Mouse (Mus musculus) kidney, postnatal 0 days (tissue): ENCODE data around the gene Acsl4. TPM values are rescaled to one million over a fixed set of nuclear protein-coding genes. Genes with fewer than 3 reads are reported as not detected.
A peak's percentile ranks its signal among the peaks of the same experiment; 100 is the strongest.

Experiments used
- ATAC-seq: fragments of 200-750 bp; cut with Nextera tagmentation; replicated peaks from 2 replicates; pipeline ENCODE4 v1.8.0; 2017; ENCODE audit warnings: low read depth, moderate number of reproducible peaks, moderate TSS enrichment, moderate library complexity; ENCODE audit not compliant: low FRiP score
- DNase-seq: peaks from one replicate; pipeline ENCODE4 v3.0.0-alpha.2; 2016; ENCODE audit warnings: low spot score
- H3K27ac ChIP-seq: fragments of 300-500 bp; sonication (generic); 2 replicates; pipeline ENCODE4 v1.5.1; 2014; ENCODE audit warnings: mild to moderate bottlenecking
- H3K27me3 ChIP-seq: fragments of 300-500 bp; sonication (generic); 2 replicates; pipeline ENCODE4 v1.6.1; 2014; ENCODE audit warnings: low read length, mixed read lengths; ENCODE audit not compliant: insufficient read depth
- H3K36me3 ChIP-seq: fragments of 300-500 bp; sonication (generic); 2 replicates; pipeline ENCODE4 v1.6.1; 2014; ENCODE audit warnings: low read length, mixed read lengths; ENCODE audit not compliant: insufficient read depth
- H3K4me1 ChIP-seq: fragments of 300-500 bp; sonication (generic); replicated peaks from 2 replicates; pipeline ENCODE4 v1.6.1; 2014; ENCODE audit warnings: antibody characterized with exemption, low read length, mixed read lengths; ENCODE audit not compliant: insufficient read depth
- H3K4me2 ChIP-seq: fragments of 300-500 bp; sonication (generic); 2 replicates; pipeline ENCODE4 v1.6.1; 2014; ENCODE audit warnings: mild to moderate bottlenecking, low read length, moderate library complexity, mixed read lengths
- H3K4me3 ChIP-seq: fragments of 300-500 bp; sonication (generic); replicated peaks from 2 replicates; pipeline ENCODE4 v1.5.1; 2014; ENCODE audit warnings: low read depth, low read length
- H3K9ac ChIP-seq: fragments of 300-500 bp; sonication (generic); 2 replicates; pipeline ENCODE4 v1.6.1; 2014; ENCODE audit warnings: low read depth, low read length
- H3K9me3 ChIP-seq: fragments of 300-500 bp; sonication (generic); replicated peaks from 2 replicates; pipeline ENCODE4 v1.6.1; 2016; ENCODE audit warnings: low read length, inconsistent platforms, mixed read lengths
- CTCF ChIP-seq: IDR thresholded peaks from 2 replicates; pipeline ENCODE4 v1.5.1; 2016; ENCODE audit warnings: antibody characterized with exemption, low read depth, mild to moderate bottlenecking, moderate library complexity
- WGBS: fragments of 180-500 bp; shearing (Covaris S2); extraction: QIAGEN DNeasy Blood & Tissue Kit; methylation state at CpG from one replicate; pipeline ENCODE4 v1.1.7; 2014; 5-methylcytosine and 5-hydroxymethylcytosine counted together
- polyA plus RNA-seq: library from polyadenylated mRNA; unstranded; fragments of >200 nt; fragmentation: Nextera tagmentation; extraction: Ambion mirVana; gene quantifications from 2 replicates; pipeline ENCODE4 v1.2.1, GENCODE M21; 2015

Gene Acsl4
- polyA plus RNA-seq, 1 experiment from 2014 or later, result 32.3 TPM

GRCm38 (mm10) chrX:142325760-142326159 is 64.6 kb downstream of the Acsl4 start:
- DNase-seq (peak; percentile 27), ATAC-seq (no peak)
- Histone ChIP-seq H3K4me2 (no peak overlapping the region), H3K9me3 (no peaks in the 10 kb centered on the region), H3K4me3 (no peak overlapping the region), H3K4me1 (no peaks in the 10 kb centered on the region), H3K27ac (no peak overlapping the region), H3K36me3 (no peaks in the 10 kb centered on the region), H3K27me3 (no peaks in the 10 kb centered on the region), H3K9ac (no peak overlapping the region)
- 59% methylated on average over 2 of the region's 2 CpGs for WGBS
- TF ChIP-seq CTCF, result peak; percentile 56

DNA sequence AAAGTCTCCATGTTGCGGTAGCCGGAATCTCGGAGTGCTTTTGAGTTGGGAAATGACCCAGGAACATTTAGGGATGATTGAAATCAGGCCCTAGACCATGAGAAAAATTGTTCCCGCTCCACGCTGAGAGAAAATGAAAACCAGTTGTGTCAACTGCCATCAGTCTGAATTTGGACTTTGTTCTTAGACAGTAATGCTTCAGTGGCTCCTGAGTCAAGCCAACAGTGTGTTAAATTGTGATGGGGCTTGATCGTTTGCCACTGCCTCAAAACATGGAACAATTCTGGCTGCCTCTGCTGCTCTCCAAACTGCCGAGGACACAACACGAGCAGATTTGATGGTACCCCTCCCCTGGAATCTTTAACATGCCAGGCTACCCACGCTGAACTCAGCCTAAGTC is 74.2 kb downstream of the Acsl4 start:
- ATAC-seq (no peak), DNase-seq (no peak)
- Histone ChIP-seq H3K4me2 (no peak overlapping the region), H3K4me3 (no peak overlapping the region), H3K36me3 (no peaks in the 10 kb centered on the region), H3K9ac (no peak overlapping the region), H3K27ac (no peak overlapping the region), H3K27me3 (no peaks in the 10 kb centered on the region), H3K9me3 (no peaks in the 10 kb centered on the region), H3K4me1 (no peaks in the 10 kb centered on the region)
- no peak for TF ChIP-seq CTCF
- WGBS, result 69% methylated on average over 9 of the region's 9 CpGs

DNA sequence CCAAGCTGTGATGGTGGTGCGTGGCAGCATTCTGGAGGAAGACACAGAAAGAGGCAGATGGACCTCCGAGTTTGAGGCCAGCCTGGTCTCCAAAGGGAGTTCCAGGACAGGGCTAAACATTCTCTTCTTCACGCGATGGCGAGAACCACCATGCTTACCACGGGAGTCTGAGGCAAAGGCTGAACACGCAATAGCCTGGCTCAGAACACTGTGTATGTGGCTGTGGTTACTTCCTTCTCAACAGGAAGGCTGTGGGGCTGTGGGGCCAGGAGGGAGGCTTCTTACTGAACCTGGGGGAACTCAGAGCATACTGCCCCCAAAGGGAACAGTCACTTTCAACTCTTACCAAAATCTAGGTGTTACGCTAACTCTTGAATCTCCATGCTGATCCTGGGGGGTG is 75.1 kb downstream of the Acsl4 start:
- Histone ChIP-seq H3K9ac (no peak overlapping the region), H3K9me3 (no peaks in the 10 kb centered on the region), H3K4me2 (no peak overlapping the region), H3K4me3 (no peak overlapping the region), H3K27me3 (no peaks in the 10 kb centered on the region), H3K4me1 (no peaks in the 10 kb centered on the region), H3K27ac (no peak overlapping the region), H3K36me3 (no peaks in the 10 kb centered on the region)
- no peak for ATAC-seq
- no peak for DNase-seq
- no peak for TF ChIP-seq CTCF
- 82% methylated on average over 8 of the region's 8 CpGs for WGBS

- Histone ChIP-seq H3K9ac (no peak overlapping the region), H3K9me3 (no peaks in the 10 kb centered on the region), H3K4me2 (no peak overlapping the region), H3K36me3 (no peaks in the 10 kb centered on the region), H3K4me1 (no peaks in the 10 kb centered on the region), H3K27me3 (no peaks in the 10 kb centered on the region), H3K4me3 (no peak overlapping the region), H3K27ac (no peak overlapping the region)
- TF ChIP-seq CTCF, result peak; percentile 81
- 50% methylated on average over 11 of the region's 11 CpGs for WGBS
- DNase-seq, result peak; percentile 80
- peak; percentile 54; the same call in 1 of the 2 replicates for ATAC-seq
Observed at GRCm38 (mm10) chrX:142314307-142315024, 75.9 kb downstream of the Acsl4 start.

- TF ChIP-seq CTCF, result no peak
- Histone ChIP-seq H3K9me3 (no peaks in the 10 kb centered on the region), H3K4me1 (no peaks in the 10 kb centered on the region), H3K27ac (no peak overlapping the region), H3K27me3 (no peaks in the 10 kb centered on the region), H3K36me3 (no peaks in the 10 kb centered on the region), H3K4me2 (no peak overlapping the region), H3K9ac (no peak overlapping the region), H3K4me3 (no peak overlapping the region)
- DNase-seq, result no peak
- no peak for ATAC-seq
- 63% methylated on average over 5 of the region's 5 CpGs for WGBS
Observed at GRCm38 (mm10) chrX:142310431-142310830, 79.9 kb downstream of the Acsl4 start.

GRCm38 (mm10) chrX:142305869-142306581 is 84.3 kb downstream of the Acsl4 start, which contains the start of gene Kcne1l:
Gene Kcne1l, minus strand, starts transcription at chrX:142306294.
- H3K4me2 ChIP-seq, result peak within 1 kb of the TSS; percentile 54
- H3K9me3 ChIP-seq, result no peaks in the 10 kb centered on the region
- H3K4me3 ChIP-seq, result peak within 1 kb of the TSS; percentile 16
- DNase-seq (peak; percentile 21), ATAC-seq (peak; percentile 77; the same call in 1 of the 2 replicates)
- no peak for TF ChIP-seq CTCF
- no peak within 1 kb of the TSS for H3K9ac ChIP-seq
- no peak within 1 kb of the TSS for H3K27ac ChIP-seq
- no peaks in the 10 kb centered on the region for H3K27me3 ChIP-seq
- H3K4me1 ChIP-seq, result no peaks in the 10 kb centered on the region
- H3K36me3 ChIP-seq, result no peaks in the 10 kb centered on the region
- 35% methylated on average over 33 of the region's 33 CpGs for WGBS
